Mouse (Mus musculus) stomach, postnatal 0 days (tissue): ENCODE data around the gene Pgd. TPM values are rescaled to one million over a fixed set of nuclear protein-coding genes. Genes with fewer than 3 reads are reported as not detected.

Experiments used
- ATAC-seq: fragments of 200-750 bp; cut with Nextera tagmentation; 2 replicates; pipeline ENCODE4 v1.8.0; 2017; ENCODE audit not compliant: low FRiP score, low TSS enrichment
- DNase-seq: peaks from one replicate; pipeline ENCODE4 v3.0.0-alpha.2; 2016; ENCODE audit warnings: low spot score
- H3K27ac ChIP-seq: fragments of 300-500 bp; sonication (generic); replicated peaks from 2 replicates; pipeline ENCODE4 v1.5.1; 2014; ENCODE audit warnings: mild to moderate bottlenecking, control low read depth
- H3K27me3 ChIP-seq: fragments of 300-500 bp; sonication (generic); 2 replicates; pipeline ENCODE4 v1.6.1; 2014; ENCODE audit warnings: low read length; ENCODE audit not compliant: control insufficient read depth, insufficient read depth
- H3K36me3 ChIP-seq: fragments of 300-500 bp; sonication (generic); 2 replicates; pipeline ENCODE4 v1.6.1; 2014; ENCODE audit warnings: low read length, mixed read lengths; ENCODE audit not compliant: control insufficient read depth, insufficient read depth
- H3K4me1 ChIP-seq: fragments of 300-500 bp; sonication (generic); replicated peaks from 2 replicates; pipeline ENCODE4 v1.6.1; 2014; ENCODE audit warnings: antibody characterized with exemption; ENCODE audit not compliant: control insufficient read depth, insufficient read depth
- H3K4me2 ChIP-seq: fragments of 300-500 bp; sonication (generic); replicated peaks from 2 replicates; pipeline ENCODE4 v1.6.1; 2014; ENCODE audit warnings: low read depth, mild to moderate bottlenecking, control low read depth, moderate library complexity
- H3K4me3 ChIP-seq: fragments of 300-500 bp; sonication (generic); 2 replicates; pipeline ENCODE4 v1.5.1; 2014; ENCODE audit warnings: low read depth, low read length, control low read depth
- H3K9ac ChIP-seq: fragments of 300-500 bp; sonication (generic); 2 replicates; pipeline ENCODE4 v1.6.1; 2014; ENCODE audit warnings: mild to moderate bottlenecking, low read length, control low read depth, mixed read lengths
- H3K9me3 ChIP-seq: fragments of 300-500 bp; sonication (generic); 2 replicates; pipeline ENCODE4 v1.6.1; 2016; ENCODE audit warnings: low read length; ENCODE audit not compliant: control insufficient read depth
- CTCF ChIP-seq: IDR thresholded peaks from 2 replicates; pipeline ENCODE4 v1.5.1; 2016; ENCODE audit warnings: antibody characterized with exemption, low read depth, mild to moderate bottlenecking, moderate library complexity
- EP300 ChIP-seq: optimal IDR thresholded peaks from 2 replicates; pipeline ENCODE3; 2016; ENCODE audit warnings: antibody characterized with exemption
- WGBS: fragments of 180-500 bp; shearing (Covaris S2); extraction: QIAGEN DNeasy Blood & Tissue Kit; methylation state at CpG from one replicate; pipeline ENCODE4 v1.1.7; 2014; 5-methylcytosine and 5-hydroxymethylcytosine counted together
- polyA plus RNA-seq: library from polyadenylated mRNA; unstranded; fragments of >200 nt; fragmentation: Nextera tagmentation; extraction: Ambion mirVana; gene quantifications from 2 replicates; pipeline ENCODE4 v1.2.1, GENCODE M21; 2015

Gene Pgd
- polyA plus RNA-seq, 1 experiment from 2014 or later = 266 TPM

DNA sequence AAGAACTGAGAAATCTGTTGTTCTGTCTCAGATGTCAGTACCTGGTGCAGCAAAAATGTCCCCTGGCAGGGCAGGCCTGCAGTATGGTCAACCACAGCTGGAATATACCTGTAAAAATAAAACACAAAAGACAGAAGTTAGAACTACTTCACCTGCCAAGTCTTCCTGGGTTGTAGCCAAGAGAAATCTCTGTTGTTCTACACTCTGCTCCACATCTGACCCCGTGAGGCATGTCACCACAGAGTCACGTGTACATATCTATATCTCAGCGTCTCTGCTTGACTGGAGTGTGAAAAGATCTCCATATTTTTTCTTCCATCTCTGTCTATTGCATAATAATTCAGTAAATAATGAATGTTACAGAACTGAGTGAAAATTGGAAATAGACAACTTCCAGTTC lies 35.9 kb upstream of the Pgd start:
- TF ChIP-seq CTCF (no peak), EP300 (no peak)
- no peak overlapping the region for H3K9ac ChIP-seq
- ATAC-seq (peak; percentile 38; the same call in 1 of the 2 replicates), DNase-seq (no peak)
- 54% methylated on average over 3 of the region's 3 CpGs for WGBS
- H3K4me3 ChIP-seq = no peak overlapping the region
- no peak overlapping the region for H3K27ac ChIP-seq
- no peak overlapping the region for H3K4me2 ChIP-seq
- H3K9me3 ChIP-seq = no peaks in the 10 kb centered on the region
- H3K4me1 ChIP-seq = no peaks in the 10 kb centered on the region
- H3K36me3 ChIP-seq = peaks cover 18% of the 10 kb centered on the region
- H3K27me3 ChIP-seq = no peaks in the 10 kb centered on the region

GRCm38 (mm10) chr4:149201110-149201509 lies 34.5 kb upstream of the Pgd start:
- peaks cover 12% of the 10 kb centered on the region for H3K36me3 ChIP-seq
- H3K27me3 ChIP-seq = no peaks in the 10 kb centered on the region
- 82% methylated on average over 4 of the region's 4 CpGs for WGBS
- no peaks in the 10 kb centered on the region for H3K9me3 ChIP-seq
- H3K4me1 ChIP-seq = no peaks in the 10 kb centered on the region
- no peak overlapping the region for H3K4me2 ChIP-seq
- no peak for TF ChIP-seq EP300
- TF ChIP-seq CTCF = no peak
- ATAC-seq = no peak
- no peak for DNase-seq
- H3K9ac ChIP-seq = no peak overlapping the region
- H3K4me3 ChIP-seq = no peak overlapping the region
- H3K27ac ChIP-seq = no peak overlapping the region

GRCm38 (mm10) chr4:149197180-149197579 lies 30.6 kb upstream of the Pgd start:
- no peak for TF ChIP-seq CTCF
- TF ChIP-seq EP300 = no peak
- peak; percentile 50; the same call in 1 of the 2 replicates for ATAC-seq
- WGBS = 61% methylated on average over 1 of the region's 1 CpGs
- peak; percentile 19 for DNase-seq
- H3K4me1 ChIP-seq = no peaks in the 10 kb centered on the region
- H3K9me3 ChIP-seq = no peaks in the 10 kb centered on the region
- no peak overlapping the region for H3K9ac ChIP-seq
- no peak overlapping the region for H3K4me3 ChIP-seq
- H3K27me3 ChIP-seq = no peaks in the 10 kb centered on the region
- no peak overlapping the region for H3K4me2 ChIP-seq
- no peak overlapping the region for H3K27ac ChIP-seq
- H3K36me3 ChIP-seq = peaks cover 11% of the 10 kb centered on the region

DNA sequence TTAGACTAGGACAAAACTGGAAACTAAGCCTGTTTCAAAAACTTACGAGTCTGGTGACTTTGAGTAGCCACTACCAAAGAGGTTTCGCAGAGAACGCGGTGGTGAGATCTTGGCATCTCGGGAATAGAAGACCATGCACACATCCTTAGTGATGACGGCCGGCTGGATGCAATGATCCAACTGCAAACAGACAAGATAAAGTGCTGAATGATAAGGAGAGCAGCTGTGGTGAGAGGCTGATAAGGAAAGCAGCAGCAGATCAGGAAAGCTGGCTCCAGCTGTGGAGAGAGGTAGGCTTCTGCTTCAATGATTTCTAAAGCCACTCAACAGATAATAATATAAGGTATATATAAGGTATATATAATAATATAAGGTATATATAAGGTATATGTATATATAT lies 24.5 kb upstream of the Pgd start:
- no peak for DNase-seq
- Histone ChIP-seq H3K4me2 (no peak overlapping the region), H3K4me1 (no peaks in the 10 kb centered on the region), H3K4me3 (no peak overlapping the region), H3K27me3 (no peaks in the 10 kb centered on the region), H3K36me3 (peaks cover 16% of the 10 kb centered on the region), H3K9ac (no peak overlapping the region), H3K9me3 (no peaks in the 10 kb centered on the region), H3K27ac (no peak overlapping the region)
- 79% methylated on average over 7 of the region's 7 CpGs for WGBS
- TF ChIP-seq EP300 = no peak
- TF ChIP-seq CTCF = no peak
- no peak for ATAC-seq

GRCm38 (mm10) chr4:149188563-149188962 lies 22.0 kb upstream of the Pgd start:
- Histone ChIP-seq H3K4me2 (no peak overlapping the region), H3K27me3 (no peaks in the 10 kb centered on the region), H3K4me3 (no peak overlapping the region), H3K27ac (no peak overlapping the region), H3K36me3 (peaks cover 19% of the 10 kb centered on the region), H3K4me1 (no peaks in the 10 kb centered on the region), H3K9ac (no peak overlapping the region), H3K9me3 (no peaks in the 10 kb centered on the region)
- no peak for ATAC-seq
- no peak for TF ChIP-seq CTCF
- TF ChIP-seq EP300 = no peak
- 91% methylated on average over 2 of the region's 2 CpGs for WGBS
- no peak for DNase-seq

DNA sequence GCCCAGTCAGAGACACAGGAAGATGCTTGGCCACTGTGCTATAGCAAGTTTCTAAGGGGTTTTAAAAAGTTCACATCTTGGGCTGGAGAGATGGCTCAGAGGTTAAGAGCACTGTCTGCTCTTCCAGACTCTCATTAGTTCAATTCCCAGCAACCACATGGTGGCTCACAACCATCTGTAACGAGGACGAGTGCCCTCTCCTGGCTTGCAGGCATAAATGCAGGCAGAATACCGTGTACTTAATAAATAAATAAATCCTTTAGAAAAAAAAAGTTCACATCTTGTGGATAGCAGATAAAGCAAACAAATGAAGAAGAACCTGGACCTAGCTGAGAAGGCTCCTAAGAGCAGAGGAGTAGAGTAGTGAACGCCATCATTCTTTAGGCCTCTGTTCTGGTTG lies 16.2 kb upstream of the Pgd start:
- TF ChIP-seq CTCF = peak; percentile 69
- no peak for TF ChIP-seq EP300
- H3K36me3 ChIP-seq = peaks cover 23% of the 10 kb centered on the region
- WGBS = 63% methylated on average over 4 of the region's 4 CpGs
- H3K9ac ChIP-seq = no peak overlapping the region
- H3K27ac ChIP-seq = no peak overlapping the region
- no peak overlapping the region for H3K4me3 ChIP-seq
- no peak for ATAC-seq
- H3K27me3 ChIP-seq = no peaks in the 10 kb centered on the region
- H3K9me3 ChIP-seq = no peaks in the 10 kb centered on the region
- no peak for DNase-seq
- no peaks in the 10 kb centered on the region for H3K4me1 ChIP-seq
- H3K4me2 ChIP-seq = no peak overlapping the region
